Mouse (Mus musculus): Measurements from ENCODE around the gene Zfp839. TPM values are rescaled to one million over a fixed set of nuclear protein-coding genes. Genes with fewer than 3 reads are reported as not detected.

Gene Zfp839
- total RNA-seq, 2 experiments from 2014 or later, result 18.7 to 19.3 TPM

DNA sequence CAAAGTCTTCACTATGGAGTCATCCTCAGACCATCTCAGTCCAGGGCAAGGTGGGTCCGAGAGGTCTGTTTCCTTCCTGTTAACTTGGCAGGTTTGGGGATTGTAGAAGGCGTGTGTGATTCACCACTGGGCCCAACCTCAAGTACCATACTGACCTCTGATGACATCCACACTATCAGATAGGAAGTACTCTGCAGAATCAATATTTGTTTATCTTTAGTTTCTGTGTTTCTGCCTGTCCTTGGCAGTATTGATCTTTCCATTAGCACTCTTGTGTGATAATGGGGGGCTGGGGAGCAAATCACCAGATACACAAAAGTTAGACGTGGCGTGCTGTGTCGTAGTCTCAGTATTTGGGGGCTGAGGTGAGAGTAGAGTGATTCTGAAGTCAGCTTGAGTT, 21.2 kb downstream of the Zfp839 start:
- no peak for DNase-seq (ENCODE audit: low spot score in 2 of 2)

DNA sequence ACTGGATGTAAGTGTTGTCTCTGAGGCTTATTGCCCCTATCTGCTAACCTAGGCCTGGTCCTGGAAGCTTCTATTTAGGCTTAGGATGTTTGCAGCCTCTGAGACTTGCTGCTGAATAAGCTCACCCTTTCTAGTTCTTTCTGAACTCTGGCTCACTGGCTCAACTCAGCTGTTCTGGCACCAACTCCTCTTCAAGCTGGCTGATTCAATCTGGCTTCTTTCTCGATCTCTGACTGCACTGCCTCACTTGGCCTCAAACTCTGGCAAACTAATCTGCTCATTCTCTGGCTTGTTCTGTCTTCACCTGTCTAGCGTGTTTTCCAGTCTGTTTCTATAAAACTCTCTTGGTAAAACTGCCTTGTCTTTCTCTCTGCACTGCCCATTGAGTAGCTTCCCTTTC, 25.3 kb downstream of the Zfp839 start:
- no peak for DNase-seq (ENCODE audit: low spot score in 2 of 2)

DNA sequence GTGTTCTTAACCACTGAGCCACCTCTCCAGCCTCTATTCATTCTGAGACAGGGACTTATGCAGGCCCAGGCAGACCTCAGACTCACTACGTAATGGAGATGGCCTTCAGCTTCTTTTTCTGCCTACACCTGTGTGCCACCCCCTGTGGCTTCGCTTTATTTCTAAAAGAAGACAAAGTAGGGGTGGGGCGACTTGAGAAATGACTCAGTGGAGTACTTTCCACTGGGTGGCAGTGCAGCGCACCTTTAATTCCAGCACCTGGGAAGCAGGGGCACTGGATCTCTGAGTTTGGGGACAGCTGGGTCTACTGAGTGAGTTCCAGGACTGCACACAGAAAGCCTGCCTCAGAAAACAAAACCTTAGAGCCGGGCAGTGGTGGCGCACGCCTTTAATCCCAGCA, 32.2 kb downstream of the Zfp839 start:
- DNase-seq (ENCODE audit: low spot score in 2 of 2), result no peak

DNA sequence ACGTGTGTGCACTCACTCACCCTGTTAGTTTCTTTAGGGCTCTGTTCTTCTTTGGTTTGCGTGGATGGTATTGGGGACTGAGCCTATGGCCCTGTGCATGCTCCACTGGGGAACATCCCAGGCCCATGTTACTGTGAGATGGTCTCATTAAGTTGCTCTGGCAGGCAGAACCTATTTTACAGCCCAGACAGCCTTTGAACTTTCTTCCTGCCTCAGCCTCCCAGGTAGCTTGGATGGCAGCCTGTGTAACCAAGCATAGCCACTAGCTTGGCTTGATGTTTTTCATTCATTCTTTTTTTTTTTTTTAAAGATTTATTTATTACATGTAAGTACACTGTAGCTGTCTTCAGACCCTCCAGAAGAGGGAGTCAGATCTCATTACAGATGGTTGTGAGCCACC, 35.2 kb downstream of the Zfp839 start:
- DNase-seq (ENCODE audit: low spot score in 2 of 2), result no peak

GRCm38 (mm10) chr12:110888106-110888505, 38.1 kb downstream of the Zfp839 start:
- no peak for DNase-seq (ENCODE audit: low spot score in 2 of 2)

GRCm38 (mm10) chr12:110888606-110889005, 38.6 kb downstream of the Zfp839 start:
- DNase-seq (ENCODE audit: low spot score in 2 of 2), result no peak

GRCm38 (mm10) chr12:110889036-110890020, 39.3 kb downstream of the Zfp839 start, which contains the start of the genes Cinp and Tecpr2:
Gene Cinp, minus strand, starts transcription at chr12:110889145.
Gene Tecpr2, plus strand, starts transcription at chr12:110889264.
- peak; percentile 73 to 92 for DNase-seq (ENCODE audit: low spot score in 2 of 2)

DNA sequence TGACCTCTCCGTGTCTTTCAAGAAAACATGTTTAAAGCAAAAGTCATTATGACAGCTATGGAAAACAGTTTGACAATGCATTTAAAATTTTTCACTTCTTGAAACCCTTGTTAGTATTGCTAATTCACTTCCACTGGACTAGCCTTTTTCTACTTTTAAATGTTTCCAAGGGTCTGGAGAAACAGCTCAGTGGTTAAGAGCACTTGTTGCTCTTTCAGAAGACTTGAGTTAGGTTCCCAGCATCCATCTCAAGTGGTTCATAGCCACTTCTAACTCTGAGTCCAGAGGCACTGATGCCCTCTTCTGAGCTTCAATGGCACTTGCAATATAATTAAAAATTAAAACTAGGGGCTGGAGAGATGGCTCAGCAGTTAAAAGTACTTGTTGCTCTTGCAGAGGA, 41.8 kb downstream of the Zfp839 start:
- DNase-seq (ENCODE audit: low spot score in 2 of 2), result no peak

DNA sequence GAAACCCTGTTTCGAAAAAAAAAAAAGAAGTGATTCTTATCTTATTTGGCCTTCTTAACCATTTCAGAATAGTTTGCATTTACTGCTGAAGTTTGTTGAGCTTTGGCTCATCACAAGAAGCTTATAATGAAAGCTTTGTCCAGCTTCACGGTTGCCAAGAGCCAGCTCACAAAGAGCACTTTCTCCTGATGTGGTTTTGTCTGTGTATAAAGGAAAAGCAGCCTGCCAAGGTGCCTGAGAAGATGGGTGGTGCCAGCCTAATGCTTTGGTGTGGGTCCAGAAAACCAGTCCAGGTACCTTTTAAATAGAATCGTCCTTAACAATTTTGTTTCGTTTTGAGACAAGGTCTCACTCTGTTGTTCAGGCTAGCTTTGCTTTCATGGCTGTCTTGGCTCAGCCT, 52.1 kb downstream of the Zfp839 start:
- no peak for DNase-seq (ENCODE audit: low spot score in 2 of 2)

DNA sequence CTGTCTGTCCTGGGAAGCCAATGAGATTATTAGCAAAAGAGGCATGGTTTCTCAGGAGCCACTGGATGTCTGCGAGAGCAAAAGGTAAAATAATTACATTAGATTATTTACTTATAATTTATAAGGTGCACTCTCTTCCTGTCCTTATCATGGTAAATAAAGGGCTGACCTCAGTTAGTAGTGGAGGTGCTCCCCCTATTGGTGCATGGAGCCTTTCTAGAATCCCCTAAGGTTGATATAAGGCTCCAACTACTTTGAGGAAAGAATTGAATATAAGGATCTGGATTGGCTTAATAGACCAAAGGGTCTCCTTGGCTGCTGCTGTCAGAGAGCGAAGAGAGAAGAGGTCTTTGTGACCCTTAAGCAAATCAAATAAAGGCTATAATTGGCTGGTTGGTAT, 53.5 kb downstream of the Zfp839 start:
- no peak for DNase-seq (ENCODE audit: low spot score in 2 of 2)

- no peak for DNase-seq (ENCODE audit: low spot score in 2 of 2)
These were observed 57.8 kb downstream of the Zfp839 start for GRCm38 (mm10) chr12:110907845-110908244.

DNA sequence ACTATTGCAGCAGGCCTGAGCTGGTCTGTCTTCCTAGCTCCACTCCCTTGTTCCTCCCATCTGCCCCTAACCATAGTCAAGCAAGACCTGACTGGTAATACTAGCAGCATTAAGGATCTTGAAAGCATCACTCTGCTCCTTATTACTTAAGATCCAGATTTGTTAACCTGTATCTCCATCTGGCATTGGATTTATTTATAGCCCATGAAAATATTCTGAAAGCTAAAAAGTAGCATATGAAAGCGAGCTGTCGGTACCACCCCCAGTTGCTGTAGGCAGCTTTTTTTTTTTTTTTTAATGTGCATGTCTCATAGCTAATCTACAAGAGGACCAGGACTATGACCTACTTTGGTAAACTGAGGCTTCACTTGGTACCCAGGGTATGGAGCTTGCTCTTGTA, 59.9 kb downstream of the Zfp839 start:
- DNase-seq (ENCODE audit: low spot score in 2 of 2), result no peak

- DNase-seq (ENCODE audit: low spot score in 2 of 2), result no peak
These were observed 65.7 kb downstream of the Zfp839 start for GRCm38 (mm10) chr12:110915761-110916160.

Other genes with a start within 250 kb of the Zfp839 start
- gene Dync1h1, start 248.8 kb upstream of the Zfp839 start, total RNA-seq (2021), result 100 to 1,000 TPM; 116 to 140 TPM
- not detected for gene 1700001K19Rik, start 167.6 kb upstream of the Zfp839 start, total RNA-seq (2021)
- gene Hsp90aa1, start 147.5 kb upstream of the Zfp839 start, total RNA-seq (2021), result 100 to 1,000 TPM; 258 to 326 TPM
- 10 to 100 TPM; 47.6 to 47.8 TPM for gene Wdr20, start 112.3 kb upstream of the Zfp839 start, total RNA-seq (2021)
- 1 to 10 TPM; 1.8 to 2.2 TPM for gene Mok, start 9.3 kb upstream of the Zfp839 start, total RNA-seq (2021)
- 10 to 100 TPM; 49.7 to 51.0 TPM for gene Cinp, start 38.9 kb downstream of the Zfp839 start, total RNA-seq (2021)
- 10 to 100 TPM; 10.4 to 11.0 TPM for gene Tecpr2, start 39.0 kb downstream of the Zfp839 start, total RNA-seq (2021)
- gene Ankrd9, start 128.8 kb downstream of the Zfp839 start, total RNA-seq (2021), result 1 to 10 TPM; 9.1 to 9.7 TPM
- gene Rcor1, start 189.1 kb downstream of the Zfp839 start, total RNA-seq (2021), result 10 to 100 TPM; 47.5 to 49.4 TPM

Data from adrenal gland, postnatal 4 days (tissue).